Mouse (Mus musculus) right cerebral cortex, adult 18-20 months (tissue): ENCODE measurements around the gene Coa4.
"Not testable (repeated sequence)": the region's sequence is repeated elsewhere in the genome, so short reads cannot be mapped to it uniquely, and the experiment has no call there.

Experiments
- DNase-seq: peaks from one replicate; pipeline ENCODE4 v3.0.0; 2022; ENCODE audit warnings: mixed read lengths

The Coa4 gene

DNA sequence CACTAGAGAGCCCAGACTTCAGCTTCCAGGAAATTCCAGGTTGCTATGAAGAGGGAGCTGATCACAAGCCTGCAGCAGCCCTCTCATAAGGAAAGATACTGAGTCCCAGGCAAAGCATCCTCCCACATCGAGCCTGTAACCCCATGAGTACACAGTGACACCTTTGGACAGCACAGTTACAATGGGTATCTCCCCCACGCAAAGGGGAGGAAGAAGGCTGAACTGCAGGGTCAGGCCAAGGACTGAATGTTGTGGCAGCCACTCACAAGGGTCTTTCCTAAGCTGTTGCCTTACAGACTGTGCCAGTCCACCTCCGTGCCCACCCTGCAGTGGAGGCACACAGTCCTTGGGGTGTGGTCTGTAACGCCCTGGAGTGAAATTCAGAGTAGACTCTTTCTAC lies 30.4 kb upstream of the Coa4 start:
- DNase-seq: no peak

DNA sequence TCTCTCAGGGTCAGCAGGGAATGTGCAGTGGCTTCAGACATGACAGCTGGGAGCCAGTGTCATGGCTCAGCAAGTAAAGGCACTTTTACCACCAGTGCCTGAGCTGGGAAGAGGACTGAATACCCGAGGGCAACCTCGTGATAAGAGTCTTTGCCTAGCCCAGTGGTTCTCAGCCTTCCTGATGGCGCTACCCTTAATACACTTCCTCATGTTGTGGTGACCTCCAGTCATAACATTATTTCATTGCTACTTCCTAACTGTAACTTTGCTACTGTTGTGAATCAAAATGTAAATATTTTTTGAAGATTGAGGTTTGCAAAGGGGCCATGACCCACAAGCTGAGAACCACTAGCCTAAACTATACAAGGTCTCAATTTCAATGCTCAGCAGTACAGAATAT lies 28.2 kb upstream of the Coa4 start:
- DNase-seq: no peak

- DNase-seq: no peak
These were observed 25.3 kb upstream of the Coa4 start for GRCm38 (mm10) chr7:100511602-100512001.

DNA sequence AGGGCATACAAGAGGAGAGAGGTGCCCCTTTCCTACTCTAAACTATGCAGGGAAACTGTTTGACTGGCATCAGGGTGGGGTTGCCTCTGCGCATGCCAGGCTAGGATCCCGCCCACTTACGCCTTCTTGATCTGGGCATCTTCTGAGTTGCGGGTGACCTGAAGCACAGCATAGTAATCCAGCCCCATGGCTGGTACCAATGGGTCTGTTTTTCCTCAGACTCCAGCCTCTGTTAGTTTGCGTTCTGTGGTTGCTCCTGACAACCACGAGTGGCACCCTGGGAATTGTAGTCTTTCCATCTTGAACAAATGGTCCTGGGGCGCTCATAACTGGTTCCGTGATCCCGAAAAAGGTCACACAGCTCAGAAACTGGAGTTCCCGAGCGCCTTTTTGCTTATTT lies 22.3 kb upstream of the Coa4 start, which contains the start of gene Dnajb13:
TSS of gene Dnajb13 (minus strand) at position 388 of the 400 bp plus-strand sequence.
- DNase-seq: no peak

DNA sequence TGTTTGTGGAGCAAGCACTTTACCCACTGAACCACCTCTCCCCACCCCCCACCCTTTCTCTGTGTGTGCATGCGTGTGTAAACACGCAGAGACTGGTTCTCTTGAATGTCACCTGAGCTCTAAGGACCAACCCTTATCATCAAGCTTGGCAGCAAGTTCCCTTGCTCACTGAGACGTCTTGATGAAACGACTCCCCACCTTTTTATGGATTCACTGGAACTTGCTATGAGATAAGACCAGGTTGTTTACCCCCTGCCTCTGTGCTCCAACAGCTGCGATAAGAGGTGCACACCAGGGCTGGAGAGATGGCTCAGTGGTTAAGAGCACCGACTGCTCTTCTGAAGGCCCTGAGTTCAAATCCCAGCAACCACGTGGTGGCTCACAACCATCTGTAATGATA lies 16.7 kb upstream of the Coa4 start:
- no peak for DNase-seq

DNA sequence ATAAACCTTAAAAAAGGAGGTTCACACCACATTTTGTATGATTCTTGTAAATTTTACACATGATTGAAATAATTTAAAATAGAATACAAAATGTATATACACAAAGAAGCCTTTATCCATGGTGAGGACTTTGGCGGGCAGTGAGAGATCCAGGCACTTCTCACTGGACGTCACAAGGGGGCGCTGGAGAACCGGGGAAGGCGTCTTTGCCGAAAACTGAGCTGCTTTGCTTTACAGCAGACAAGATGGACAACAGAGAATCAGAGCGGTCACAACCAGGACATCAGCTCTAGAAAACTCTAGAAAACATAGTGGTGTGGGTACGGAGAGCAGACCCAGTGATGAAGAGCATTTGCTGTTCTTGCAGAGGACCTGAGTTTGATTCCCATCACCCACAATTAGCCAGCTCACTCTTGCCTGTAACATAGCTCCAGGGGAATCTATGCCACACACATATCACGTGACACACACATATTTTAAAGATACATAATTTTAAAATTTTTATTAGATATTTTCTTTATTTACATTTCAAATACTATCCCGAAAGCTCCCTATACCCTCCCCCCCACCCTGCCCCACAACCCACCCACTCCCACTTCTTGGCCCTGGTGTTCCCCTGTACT lies 16.1 kb upstream of the Coa4 start:
- DNase-seq: peak; percentile 70

DNA sequence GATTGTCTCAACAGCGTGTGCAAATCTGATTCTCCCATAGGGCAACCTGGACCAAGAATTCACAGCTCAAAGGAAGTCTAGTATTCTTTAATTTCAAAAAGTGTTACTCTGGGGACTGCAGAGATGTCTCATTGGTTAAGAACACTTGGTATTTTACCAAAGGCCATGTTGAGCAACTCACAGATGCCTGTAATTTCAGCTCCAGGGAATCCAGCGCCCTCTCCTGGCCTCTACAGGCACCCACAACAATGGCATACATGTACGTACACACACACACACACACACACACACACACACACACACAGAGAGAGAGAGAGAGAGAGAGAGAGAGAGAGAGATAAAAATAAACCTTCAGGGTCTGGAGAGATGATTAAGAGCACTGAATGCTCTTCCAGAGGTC lies 14.6 kb upstream of the Coa4 start:
- no peak for DNase-seq

DNA sequence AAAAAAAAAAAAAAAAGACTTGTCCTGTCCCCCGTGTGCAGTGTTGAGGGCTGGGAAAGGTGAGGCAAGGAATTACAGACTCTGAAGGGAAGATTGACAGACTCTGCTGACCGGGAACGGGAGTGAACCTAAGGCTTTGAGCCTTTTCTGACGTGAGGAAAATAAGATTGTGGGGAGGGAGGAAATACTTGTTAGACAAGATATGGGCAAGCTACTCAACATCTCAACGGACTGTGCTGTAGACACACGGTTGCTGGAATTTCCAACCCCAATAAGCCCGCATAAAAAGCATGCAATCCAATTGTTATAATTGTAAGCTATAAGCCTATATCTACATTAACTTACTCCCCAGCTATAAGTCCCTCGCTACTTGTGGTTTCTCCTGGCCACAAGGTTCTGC lies 12.2 kb upstream of the Coa4 start:
- no peak for DNase-seq

DNA sequence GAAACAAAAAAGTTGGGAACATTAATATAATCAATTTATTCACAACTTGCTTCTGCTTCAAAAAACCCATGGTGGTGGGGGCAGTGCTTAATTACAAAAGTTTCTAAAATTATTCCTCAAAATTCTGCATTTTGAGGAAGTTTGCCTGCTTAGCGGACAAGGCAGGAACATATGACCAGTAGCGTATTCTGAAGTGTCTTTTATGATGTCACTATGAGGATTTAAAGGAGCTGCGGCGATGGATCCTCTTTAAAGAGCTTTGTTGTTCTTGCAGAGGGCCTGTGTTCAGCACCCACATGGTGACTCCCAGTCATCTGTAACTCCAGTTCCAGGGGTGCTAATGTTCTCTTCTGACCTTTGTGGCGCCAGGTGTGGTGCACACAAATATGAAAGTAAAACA lies 6.1 kb upstream of the Coa4 start:
- DNase-seq: no peak

GRCm38 (mm10) chr7:100533503-100533902 lies 3.4 kb upstream of the Coa4 start:
- DNase-seq: no peak

DNA sequence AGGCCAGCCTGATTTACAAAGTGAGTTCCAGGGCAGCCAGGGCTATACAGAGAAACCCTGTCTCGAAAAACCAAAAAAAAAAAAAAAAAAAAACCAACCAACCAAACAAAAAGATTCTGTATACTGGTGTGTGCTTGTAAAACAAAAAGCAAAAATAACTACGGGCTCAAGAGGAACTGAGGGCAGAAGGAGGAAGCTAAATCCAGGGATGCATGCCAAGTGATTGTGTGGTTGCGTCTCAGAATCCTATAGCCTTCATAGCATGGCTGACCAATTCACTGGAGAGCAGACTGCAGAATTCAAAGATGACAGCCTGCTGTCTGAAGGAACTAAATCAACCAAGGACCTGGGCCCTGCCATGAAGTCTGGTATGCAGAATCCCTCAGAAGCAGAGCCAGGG lies 2.7 kb upstream of the Coa4 start:
- DNase-seq: no peak

- no peak for DNase-seq
These were observed 1.0 kb upstream of the Coa4 start for GRCm38 (mm10) chr7:100535831-100536230.

GRCm38 (mm10) chr7:100537519-100537902 lies 640 bp downstream of the Coa4 start:
- DNase-seq: no peak

- DNase-seq: no peak
These were observed 2.6 kb downstream of the Coa4 start for GRCm38 (mm10) chr7:100539516-100539915.

DNA sequence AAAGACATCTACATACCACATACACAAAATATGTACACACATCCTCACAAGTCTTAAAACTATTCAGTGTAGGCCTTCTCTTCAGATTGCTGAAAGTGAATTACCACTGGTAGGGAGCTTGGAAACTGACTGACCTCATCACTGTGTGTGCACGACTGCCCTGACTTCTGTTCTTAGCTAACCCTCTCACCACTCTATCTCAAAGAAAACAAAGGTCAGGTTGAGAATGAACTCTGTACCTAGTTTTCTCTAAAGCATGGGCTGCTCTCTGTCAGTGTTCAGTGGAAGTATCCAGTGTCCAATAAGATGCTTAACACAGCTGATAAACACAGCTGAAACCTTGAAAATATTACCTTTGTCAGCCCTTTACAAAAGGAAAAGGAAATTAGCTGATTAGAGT lies 7.6 kb downstream of the Coa4 start:
- DNase-seq: no peak

- no peak for DNase-seq
These were observed 10.8 kb downstream of the Coa4 start for GRCm38 (mm10) chr7:100547631-100548030.

DNA sequence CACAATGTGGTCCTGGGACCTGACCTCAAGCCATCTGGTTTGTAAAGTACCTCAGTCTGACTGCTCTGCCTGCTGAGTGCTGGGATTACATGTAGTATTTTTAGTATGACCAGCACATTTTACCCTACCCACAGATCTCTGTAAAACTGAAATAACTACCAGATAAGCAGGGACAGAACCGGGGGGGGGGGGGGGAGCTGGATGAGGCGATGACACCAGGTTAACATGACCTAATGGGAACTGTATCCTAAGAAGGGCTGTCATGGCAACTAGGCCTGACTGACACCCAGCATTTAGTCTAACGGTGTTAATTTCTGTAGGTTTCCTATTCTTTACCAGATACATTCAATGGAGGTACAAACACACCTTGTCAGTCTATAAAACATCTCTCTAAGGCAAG lies 12.9 kb downstream of the Coa4 start:
- no peak for DNase-seq

DNA sequence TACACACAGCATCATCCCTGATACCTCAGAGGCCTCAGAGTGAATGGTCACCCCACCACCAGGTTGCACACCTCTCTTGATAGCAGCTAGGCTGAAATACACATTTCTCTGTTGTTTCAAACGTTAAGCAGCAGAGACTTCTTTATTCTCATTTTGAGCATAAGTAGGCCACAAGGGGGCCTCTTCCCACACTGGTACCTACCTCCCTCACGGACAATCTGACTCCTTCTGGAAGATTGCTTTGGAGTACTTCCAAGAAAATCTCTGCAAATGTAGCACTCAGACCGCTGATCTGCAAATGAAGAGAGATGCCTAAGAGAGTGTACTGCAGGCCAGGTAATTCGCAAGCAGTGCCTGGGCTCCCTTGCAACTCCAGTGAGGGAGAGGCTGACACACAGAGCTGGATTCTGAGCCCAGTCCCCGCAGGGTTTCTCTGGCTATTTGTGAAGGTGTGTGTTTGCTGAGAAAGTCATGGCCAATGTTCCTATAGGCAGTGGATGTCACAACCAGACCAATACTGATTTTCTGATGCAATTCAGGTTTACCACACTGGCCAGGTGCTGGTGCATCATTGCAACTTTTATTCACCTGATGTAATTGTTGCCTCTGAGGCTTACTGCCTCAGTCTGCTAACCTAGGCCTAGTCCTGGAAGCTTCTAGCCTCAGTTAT lies 13.6 kb downstream of the Coa4 start:
- peak; percentile 65 for DNase-seq

DNA sequence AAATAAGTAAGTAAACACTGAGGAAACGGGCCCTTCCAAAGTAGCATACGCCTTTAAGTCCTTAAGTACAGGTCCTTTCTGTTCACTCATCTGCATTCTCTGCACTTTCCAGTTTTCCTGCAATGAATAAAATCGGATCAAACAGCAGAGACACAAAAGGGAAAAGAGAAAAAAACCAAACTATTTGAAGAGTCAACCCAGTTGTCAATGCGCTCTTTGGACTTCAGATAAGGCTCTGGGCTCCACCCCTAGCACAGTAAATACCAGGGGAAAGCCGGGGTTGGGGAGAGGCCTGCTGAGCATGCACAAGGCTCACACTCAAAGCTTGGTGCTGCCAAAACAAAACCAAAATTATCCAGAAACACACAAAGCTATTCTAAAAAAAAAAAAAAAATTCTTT lies 18.1 kb downstream of the Coa4 start:
- no peak for DNase-seq

GRCm38 (mm10) chr7:100555431-100555951 lies 18.6 kb downstream of the Coa4 start:
- DNase-seq: peak; percentile 73

DNA sequence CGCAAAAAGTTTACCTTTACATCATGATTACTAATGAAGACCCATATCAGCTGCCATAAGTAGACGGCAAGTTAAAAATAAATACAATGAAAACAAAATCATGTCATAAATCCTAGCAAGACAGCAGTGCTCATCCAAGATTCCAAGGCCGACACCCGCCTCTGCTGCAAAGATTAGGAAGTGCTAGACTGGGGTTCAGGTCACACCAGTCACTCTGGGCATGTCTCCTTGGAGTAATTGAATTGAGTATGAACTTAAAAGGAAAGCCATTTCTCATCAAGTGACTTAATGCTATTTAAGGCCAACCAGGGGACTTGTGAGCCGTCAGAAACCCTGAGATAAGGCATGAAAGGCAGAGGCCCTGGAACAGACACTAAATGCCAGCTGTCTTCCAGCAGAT lies 20.4 kb downstream of the Coa4 start:
- no peak for DNase-seq

GRCm38 (mm10) chr7:100559331-100559730 lies 22.5 kb downstream of the Coa4 start:
- no peak for DNase-seq

GRCm38 (mm10) chr7:100561861-100562587 lies 25.2 kb downstream of the Coa4 start:
- DNase-seq: no peak

DNA sequence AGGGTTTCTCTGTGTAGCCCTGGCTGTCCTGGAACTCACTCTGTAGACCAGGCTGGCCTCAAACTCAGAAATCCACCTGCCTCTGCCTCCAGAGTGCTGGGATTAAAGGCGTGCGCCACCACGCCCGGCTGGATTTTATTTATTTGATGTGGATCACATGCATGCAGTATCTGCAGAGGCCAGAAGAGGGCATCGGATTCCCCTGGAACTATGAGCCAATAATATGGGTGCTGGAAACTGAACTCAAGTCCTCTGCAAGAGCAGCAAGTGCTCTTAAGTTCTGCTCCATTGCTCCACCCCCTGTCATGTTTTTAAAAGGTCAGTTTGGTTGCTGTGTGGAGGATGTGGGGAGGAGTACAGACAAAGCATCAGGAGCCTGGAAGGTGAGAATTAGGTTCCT lies 30.4 kb downstream of the Coa4 start:
- DNase-seq: not testable (repeated sequence)
